ENCODE assay signal across 16 mouse cellular contexts in genomic region chr6:90446883-90447282, GRCm38 (mm10). TPM values are rescaled to one million over a fixed set of nuclear protein-coding genes. Genes with fewer than 3 reads are reported as not detected.
DNase-seq lines count a peak whose midpoint lies in the region; ATAC-seq lines count a peak whose summit lies in the region.
"Had no signal": no experiment of that assay in that cellular context is flagged by ENCODE, and none has a peak within 500 bp of the region (broad histone marks: within the 10 kb centered on the region; RNA-seq: fewer than 3 reads in every experiment).

No protein-coding gene starts in this region.

- no peaks in the 10 kb centered on the region for H3K36me3 ChIP-seq in neural tube, embryonic 12.5 days
- H3K36me3 ChIP-seq in forebrain, embryonic 13.5 days (ENCODE audit: poor library complexity, severe bottlenecking), result no peaks in the 10 kb centered on the region
- H3K36me3 ChIP-seq in hindbrain, embryonic 15.5 days, result no peaks in the 10 kb centered on the region
- no peaks in the 10 kb centered on the region for H3K36me3 ChIP-seq in neural tube, embryonic 13.5 days
- H3K36me3 ChIP-seq: embryonic facial prominence, embryonic 15.5 days; limb, embryonic 13.5 days had no signal

- H3K27ac ChIP-seq in neural tube, embryonic 12.5 days, result no peak overlapping the region
- peak overlapping the region; percentile 55 for H3K27ac ChIP-seq in forebrain, embryonic 13.5 days
- peak overlapping the region; percentile 64 for H3K27ac ChIP-seq in hindbrain, embryonic 15.5 days (replicated peaks)
- H3K27ac ChIP-seq in neural tube, embryonic 13.5 days (replicated peaks), result peak overlapping the region; percentile 62
- H3K27ac ChIP-seq: embryonic facial prominence, embryonic 15.5 days; heart, adult 2 months; limb, embryonic 13.5 days; macrophage had no signal

- peak; percentile 48; the same call in 1 of the 2 replicates for ATAC-seq in neural tube, embryonic 12.5 days (ENCODE audit: low FRiP score, low read depth)
- peak; percentile 41; the same call in 1 of the 2 replicates for ATAC-seq in forebrain, embryonic 13.5 days
- ATAC-seq in hindbrain, embryonic 15.5 days (ENCODE audit: low FRiP score, low read depth), result peak; percentile 87; the same call in 1 of the 2 replicates
- peak; percentile 88 for ATAC-seq in neural tube, embryonic 13.5 days (ENCODE audit: low read depth)
- ATAC-seq: CD4-positive, CD25-positive, alpha-beta regulatory T cell, adult 4 months had no signal

- 43% methylated on average over 4 of the region's 4 CpGs for WGBS in neural tube, embryonic 12.5 days
- 21% methylated on average over 4 of the region's 4 CpGs for WGBS in forebrain, embryonic 13.5 days
- 23% methylated on average over 4 of the region's 4 CpGs for WGBS in hindbrain, embryonic 15.5 days
- WGBS in neural tube, embryonic 13.5 days, result 32% methylated on average over 4 of the region's 4 CpGs

- no peak overlapping the region for H3K4me3 ChIP-seq in neural tube, embryonic 12.5 days
- no peak overlapping the region for H3K4me3 ChIP-seq in forebrain, embryonic 13.5 days
- no peak overlapping the region for H3K4me3 ChIP-seq in hindbrain, embryonic 15.5 days
- no peak overlapping the region for H3K4me3 ChIP-seq in neural tube, embryonic 13.5 days
- H3K4me3 ChIP-seq: embryonic facial prominence, embryonic 15.5 days; heart, adult 2 months; limb, embryonic 13.5 days; myocyte had no signal

- peaks cover 6% of the 10 kb centered on the region; the same call in 1 of the 2 replicates for H3K4me1 ChIP-seq in neural tube, embryonic 12.5 days
- peaks cover 10% of the 10 kb centered on the region for H3K4me1 ChIP-seq in forebrain, embryonic 13.5 days
- peaks cover 11% of the 10 kb centered on the region for H3K4me1 ChIP-seq in hindbrain, embryonic 15.5 days (replicated peaks)
- peaks cover 11% of the 10 kb centered on the region for H3K4me1 ChIP-seq in neural tube, embryonic 13.5 days (replicated peaks)
- H3K4me1 ChIP-seq: embryonic facial prominence, embryonic 15.5 days; limb, embryonic 13.5 days had no signal

- no peak overlapping the region for H3K9ac ChIP-seq in neural tube, embryonic 12.5 days
- no peak overlapping the region; the same call in 1 of the 2 replicates for H3K9ac ChIP-seq in forebrain, embryonic 13.5 days
- no peak overlapping the region for H3K9ac ChIP-seq in hindbrain, embryonic 15.5 days
- H3K9ac ChIP-seq in neural tube, embryonic 13.5 days, result no peak overlapping the region
- H3K9ac ChIP-seq: embryonic facial prominence, embryonic 15.5 days; limb, embryonic 13.5 days had no signal

- DNase-seq in neural tube, embryonic 10.5 days (ENCODE audit: extremely low spot score, low spot score), result no peak
- no peak for DNase-seq in adrenal gland, adult 18-20 months (ENCODE audit: low spot score in 2 of 2)
- DNase-seq in spleen, postnatal 14 days (ENCODE audit: low spot score in 2 of 2), result no peak
- DNase-seq: heart, adult 2 months; kidney, adult 8-10 months; lung, adult 18-20 months; thymus, postnatal 25 days had no signal

- no peaks in the 10 kb centered on the region for H3K9me3 ChIP-seq in neural tube, embryonic 12.5 days
- no peaks in the 10 kb centered on the region for H3K9me3 ChIP-seq in forebrain, embryonic 13.5 days (replicated peaks)
- no peaks in the 10 kb centered on the region for H3K9me3 ChIP-seq in hindbrain, embryonic 15.5 days
- no peaks in the 10 kb centered on the region for H3K9me3 ChIP-seq in neural tube, embryonic 13.5 days
- H3K9me3 ChIP-seq: embryonic facial prominence, embryonic 15.5 days; limb, embryonic 13.5 days had no signal

- H3K27me3 ChIP-seq in neural tube, embryonic 12.5 days (replicated peaks), result no peaks in the 10 kb centered on the region
- no peaks in the 10 kb centered on the region; the same call in 1 of the 2 replicates for H3K27me3 ChIP-seq in forebrain, embryonic 13.5 days
- H3K27me3 ChIP-seq in hindbrain, embryonic 15.5 days, result no peaks in the 10 kb centered on the region
- H3K27me3 ChIP-seq in neural tube, embryonic 13.5 days, result no peaks in the 10 kb centered on the region
- H3K27me3 ChIP-seq: embryonic facial prominence, embryonic 15.5 days; limb, embryonic 13.5 days had no signal

- no peak overlapping the region for H3K4me2 ChIP-seq in neural tube, embryonic 12.5 days (replicated peaks)
- H3K4me2 ChIP-seq in forebrain, embryonic 13.5 days, result no peak overlapping the region
- no peak overlapping the region for H3K4me2 ChIP-seq in hindbrain, embryonic 15.5 days
- H3K4me2 ChIP-seq in neural tube, embryonic 13.5 days, result no peak overlapping the region
- H3K4me2 ChIP-seq: embryonic facial prominence, embryonic 15.5 days; limb, embryonic 13.5 days had no signal

RNA-seq across cellular contexts. Expression of gene Klf15, which starts 15.5 kb away (rescaled TPM):
- 6.1 and 6.6 TPM in 2 replicates for polyA plus RNA-seq in neural tube, embryonic 12.5 days (2016; fragmentation: Nextera tagmentation; extraction: Ambion mirVana)
- 6.5 and 7.0 TPM in 2 replicates for polyA plus RNA-seq in forebrain, embryonic 13.5 days (2015; fragmentation: Nextera tagmentation; extraction: Ambion mirVana)
- polyA plus RNA-seq in hindbrain, embryonic 15.5 days (2015; fragmentation: Nextera tagmentation; extraction: Ambion mirVana), result 17.3 and 20.0 TPM in 2 replicates
- 12.3 and 13.9 TPM in 2 replicates for polyA plus RNA-seq in neural tube, embryonic 13.5 days (2015; fragmentation: Nextera tagmentation; extraction: Ambion mirVana)
- total RNA-seq in adrenal gland, adult 18-20 months (2021), result 10 to 100 TPM; 32.2 to 52.2 TPM
- polyA plus RNA-seq: CD4-positive, CD25-positive, alpha-beta regulatory T cell, adult 4 months had no signal

RNA-seq across cellular contexts. Expression of gene Cfap100, which starts 18.3 kb away (rescaled TPM):
- polyA plus RNA-seq in neural tube, embryonic 12.5 days (2016; fragmentation: Nextera tagmentation; extraction: Ambion mirVana), result 2.1 and 2.9 TPM in 2 replicates
- polyA plus RNA-seq in forebrain, embryonic 13.5 days (2015; fragmentation: Nextera tagmentation; extraction: Ambion mirVana), result 3.1 TPM in 2 replicates
- 6.7 and 7.2 TPM in 2 replicates for polyA plus RNA-seq in hindbrain, embryonic 15.5 days (2015; fragmentation: Nextera tagmentation; extraction: Ambion mirVana)
- polyA plus RNA-seq in neural tube, embryonic 13.5 days (2015; fragmentation: Nextera tagmentation; extraction: Ambion mirVana), result 4.1 and 6.6 TPM in 2 replicates
- under 1 TPM; 0.48 to 0.99 TPM for total RNA-seq in adrenal gland, adult 18-20 months (2021)
- polyA plus RNA-seq: CD4-positive, CD25-positive, alpha-beta regulatory T cell, adult 4 months; macrophage had no signal

RNA-seq across cellular contexts. Expression of gene Aldh1l1, which starts 39.3 kb away (rescaled TPM):
- polyA plus RNA-seq in neural tube, embryonic 12.5 days (2016; fragmentation: Nextera tagmentation; extraction: Ambion mirVana), result 9.5 and 9.7 TPM in 2 replicates
- 8.1 and 9.6 TPM in 2 replicates for polyA plus RNA-seq in forebrain, embryonic 13.5 days (2015; fragmentation: Nextera tagmentation; extraction: Ambion mirVana)
- polyA plus RNA-seq in hindbrain, embryonic 15.5 days (2015; fragmentation: Nextera tagmentation; extraction: Ambion mirVana), result 65.8 and 81.7 TPM in 2 replicates
- 38.3 and 38.6 TPM in 2 replicates for polyA plus RNA-seq in neural tube, embryonic 13.5 days (2015; fragmentation: Nextera tagmentation; extraction: Ambion mirVana)
- 100 to 1,000 TPM; 180 to 197 TPM for total RNA-seq in adrenal gland, adult 18-20 months (2021)
